Mouse (Mus musculus) intestine, embryonic 15.5 days (tissue): ENCODE data around the gene Izumo1r. TPM values are rescaled to one million over a fixed set of nuclear protein-coding genes. Genes with fewer than 3 reads are reported as not detected.

Experiments
- ATAC-seq: fragments of 200-750 bp; cut with Nextera tagmentation; 2 replicates; pipeline ENCODE4 v1.8.0; 2017; ENCODE audit warnings: moderate TSS enrichment, moderate library complexity
- H3K27ac ChIP-seq: fragments of 300-500 bp; sonication (generic); 2 replicates; pipeline ENCODE4 v1.5.1; 2015; ENCODE audit warnings: mild to moderate bottlenecking, inconsistent platforms
- H3K27me3 ChIP-seq: fragments of 300-500 bp; sonication (generic); replicated peaks from 2 replicates; pipeline ENCODE4 v1.6.1; 2015; ENCODE audit warnings: inconsistent platforms
- H3K36me3 ChIP-seq: fragments of 300-500 bp; sonication (generic); 2 replicates; pipeline ENCODE4 v1.6.1; 2015; ENCODE audit warnings: inconsistent platforms
- H3K4me1 ChIP-seq: fragments of 300-500 bp; sonication (generic); replicated peaks from 2 replicates; pipeline ENCODE4 v1.6.1; 2015; ENCODE audit warnings: inconsistent platforms
- H3K4me2 ChIP-seq: fragments of 300-500 bp; sonication (generic); replicated peaks from 2 replicates; pipeline ENCODE4 v1.6.1; 2015; ENCODE audit warnings: mild to moderate bottlenecking, inconsistent platforms
- H3K4me3 ChIP-seq: fragments of 300-500 bp; sonication (generic); replicated peaks from 2 replicates; pipeline ENCODE4 v1.5.1; 2015; ENCODE audit warnings: inconsistent platforms
- H3K9ac ChIP-seq: fragments of 300-500 bp; sonication (generic); 2 replicates; pipeline ENCODE4 v1.6.1; 2015; ENCODE audit warnings: inconsistent platforms
- H3K9me3 ChIP-seq: fragments of 300-500 bp; sonication (generic); 2 replicates; pipeline ENCODE4 v1.6.1; 2016; ENCODE audit warnings: inconsistent platforms
- WGBS: fragments of 180-500 bp; shearing (Covaris S2); methylation state at CpG from one replicate; pipeline ENCODE4 v1.1.7; 2015; 5-methylcytosine and 5-hydroxymethylcytosine counted together
- polyA plus RNA-seq: library from polyadenylated mRNA; unstranded; fragments of >200 nt; fragmentation: Nextera tagmentation; extraction: Ambion mirVana; gene quantifications from 2 replicates; pipeline ENCODE4 v1.2.1, GENCODE M21; 2015

Izumo1r gene
- polyA plus RNA-seq, 1 experiment from 2014 or later: not detected

DNA sequence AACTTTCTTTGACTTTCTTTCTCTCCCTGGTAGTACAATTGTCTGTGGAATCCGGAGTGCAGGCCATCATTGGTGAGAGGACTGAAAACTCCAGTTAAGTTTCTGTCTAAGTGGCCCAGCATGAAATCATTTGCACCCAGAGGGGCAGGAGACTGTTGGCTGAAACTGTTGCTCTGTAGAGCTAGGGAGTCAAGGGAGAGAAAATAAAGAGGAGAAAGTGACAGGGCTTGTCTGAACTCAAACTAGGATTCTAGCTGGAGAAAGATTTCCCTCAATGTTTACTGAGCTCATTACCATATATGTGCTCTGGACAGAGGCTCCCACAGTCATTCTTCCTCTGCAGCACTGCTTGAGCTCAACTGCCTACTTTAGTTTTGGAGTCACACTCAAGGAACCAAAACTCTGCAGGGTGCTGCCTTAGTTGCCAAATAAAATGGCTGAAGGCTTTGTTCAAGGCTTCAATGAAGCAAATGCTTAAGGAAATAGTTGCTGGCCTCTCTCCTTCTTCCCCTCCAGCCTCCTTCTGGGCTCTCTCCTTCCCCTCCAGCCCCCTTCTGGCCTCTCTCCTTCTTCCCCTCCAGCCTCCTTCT is 18.3 kb upstream of the Izumo1r start:
- H3K4me2 ChIP-seq: no peak overlapping the region
- no peak for ATAC-seq
- no peak overlapping the region for H3K9ac ChIP-seq
- no peaks in the 10 kb centered on the region for H3K36me3 ChIP-seq
- WGBS: 46% methylated on average over 1 of the region's 1 CpGs
- peaks cover 8% of the 10 kb centered on the region; the same call in 1 of the 2 replicates for H3K4me1 ChIP-seq
- no peaks in the 10 kb centered on the region for H3K9me3 ChIP-seq
- H3K27me3 ChIP-seq: no peaks in the 10 kb centered on the region
- H3K27ac ChIP-seq: no peak overlapping the region
- H3K4me3 ChIP-seq: no peak overlapping the region

DNA sequence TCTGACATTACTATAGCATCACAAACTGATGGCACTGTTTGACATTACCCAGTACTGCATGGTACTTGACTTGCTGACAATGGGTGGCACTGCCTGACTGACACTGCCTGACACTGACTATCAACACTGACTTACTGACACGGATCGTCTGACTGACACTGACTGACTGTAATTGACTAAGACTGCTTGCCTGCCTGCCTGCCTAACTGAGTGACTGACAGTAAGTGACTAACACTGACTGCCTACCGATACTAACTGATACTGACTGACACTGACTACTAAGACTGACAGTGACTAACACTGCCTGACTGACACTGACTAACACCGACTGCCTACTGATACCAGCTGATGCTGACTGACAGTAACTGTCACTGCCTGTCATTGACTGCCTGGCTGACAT is 17.5 kb upstream of the Izumo1r start:
- WGBS: 74% methylated on average over 4 of the region's 4 CpGs

DNA sequence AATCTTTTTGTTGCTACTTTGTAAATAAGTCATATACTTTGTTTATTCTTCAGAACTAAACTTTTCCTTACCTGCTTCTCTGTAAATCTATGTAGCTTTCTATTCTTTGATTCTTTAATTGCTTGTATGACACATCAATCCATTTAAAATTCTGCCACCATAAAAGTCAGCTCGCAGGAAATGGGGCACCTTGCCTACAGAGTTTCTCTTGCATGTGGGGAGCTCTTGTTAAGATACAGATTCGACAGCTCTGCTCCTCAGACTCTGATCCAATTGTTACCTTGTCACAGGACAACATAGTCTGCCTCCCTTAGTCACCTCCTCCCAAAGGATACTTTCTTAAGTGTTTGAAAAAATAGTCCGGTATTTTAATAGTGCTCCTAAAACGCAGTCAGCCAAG is 16.9 kb upstream of the Izumo1r start:
- H3K9me3 ChIP-seq: no peaks in the 10 kb centered on the region
- WGBS: 74% methylated on average over 4 of the region's 4 CpGs
- H3K27me3 ChIP-seq: no peaks in the 10 kb centered on the region
- H3K27ac ChIP-seq: no peak overlapping the region
- no peak for ATAC-seq
- no peak overlapping the region for H3K4me3 ChIP-seq
- no peaks in the 10 kb centered on the region for H3K36me3 ChIP-seq
- H3K9ac ChIP-seq: no peak overlapping the region
- H3K4me1 ChIP-seq: peaks cover 8% of the 10 kb centered on the region; the same call in 1 of the 2 replicates
- no peak overlapping the region for H3K4me2 ChIP-seq

More for the DNA sequence above, 17.5 kb upstream of the Izumo1r start:
- no peak overlapping the region for H3K4me3 ChIP-seq
- no peaks in the 10 kb centered on the region for H3K27me3 ChIP-seq
- peaks cover 8% of the 10 kb centered on the region; the same call in 1 of the 2 replicates for H3K4me1 ChIP-seq
- no peak for ATAC-seq
- H3K27ac ChIP-seq: no peak overlapping the region
- H3K9ac ChIP-seq: no peak overlapping the region
- no peaks in the 10 kb centered on the region for H3K9me3 ChIP-seq
- no peak overlapping the region for H3K4me2 ChIP-seq
- H3K36me3 ChIP-seq: no peaks in the 10 kb centered on the region

DNA sequence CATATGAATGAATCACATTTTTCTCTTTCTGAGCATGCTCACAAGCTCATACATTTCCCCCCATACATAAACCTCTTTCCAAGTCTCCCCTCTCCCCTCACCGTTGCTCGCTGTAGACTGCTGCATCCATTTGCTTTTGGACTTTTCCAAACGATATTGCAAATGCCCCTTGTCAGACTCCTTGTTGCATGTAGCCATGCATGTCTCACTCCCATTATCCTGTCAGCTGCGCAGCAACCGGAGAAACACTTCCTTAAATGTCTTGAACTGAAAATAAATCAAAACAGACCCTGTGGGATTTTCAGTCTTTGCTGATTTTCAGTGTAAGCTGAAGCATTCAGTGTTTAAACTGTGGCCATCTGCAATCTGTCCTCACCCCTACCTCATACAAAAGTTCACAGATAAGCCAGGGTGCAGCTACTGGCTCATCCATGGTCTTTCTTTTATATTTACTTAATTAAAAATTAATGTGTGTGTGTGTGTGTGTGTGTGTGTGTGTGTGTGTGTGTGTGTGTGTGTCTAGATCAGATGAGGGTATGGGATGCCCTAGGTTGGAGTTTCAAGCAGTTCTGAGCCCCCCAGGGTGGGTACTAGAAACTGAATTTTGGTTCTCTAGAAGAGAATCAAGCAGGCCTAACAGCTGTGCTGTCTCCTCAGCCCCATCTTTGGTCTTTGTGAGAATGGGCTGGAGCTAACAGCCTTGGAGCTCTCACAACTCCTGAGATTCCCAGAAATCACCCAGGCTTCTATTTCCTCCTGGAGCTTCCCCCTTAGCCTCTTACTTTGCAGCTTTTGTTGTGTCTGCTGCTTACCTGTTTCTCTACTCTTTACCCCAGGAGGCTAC is 15.3 kb upstream of the Izumo1r start:
- ATAC-seq: 0 out of 2 replicates have a peak, but pooled peaks have one; percentile 20
- no peak overlapping the region for H3K4me3 ChIP-seq
- no peaks in the 10 kb centered on the region for H3K9me3 ChIP-seq
- H3K36me3 ChIP-seq: no peaks in the 10 kb centered on the region
- 35% methylated on average over 5 of the region's 5 CpGs for WGBS
- peaks cover 8% of the 10 kb centered on the region; the same call in 1 of the 2 replicates for H3K4me1 ChIP-seq
- no peak overlapping the region; the same call in none of the 2 replicates for H3K27ac ChIP-seq
- no peaks in the 10 kb centered on the region for H3K27me3 ChIP-seq
- H3K9ac ChIP-seq: no peak overlapping the region
- H3K4me2 ChIP-seq: no peak overlapping the region

DNA sequence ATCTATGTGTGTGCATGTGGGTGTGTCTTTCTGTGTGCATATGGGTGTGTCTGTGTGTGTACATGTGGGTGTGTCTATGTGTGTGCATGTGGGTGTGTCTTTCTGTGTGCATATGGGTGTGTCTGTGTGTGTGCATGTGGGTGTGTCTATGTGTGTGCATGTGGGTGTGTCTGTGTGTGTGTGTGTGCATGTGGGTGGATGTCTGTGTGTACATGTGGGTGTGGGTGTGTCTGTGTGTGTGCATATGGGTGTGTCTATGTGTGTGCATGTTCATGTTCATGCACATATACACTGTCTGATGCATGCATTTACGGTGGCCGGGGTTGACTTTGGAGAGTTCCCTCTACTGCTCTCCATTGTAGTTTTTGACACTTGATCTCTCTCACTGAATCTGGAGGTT is 13.9 kb upstream of the Izumo1r start:
- H3K4me3 ChIP-seq: no peak overlapping the region
- peaks cover 8% of the 10 kb centered on the region; the same call in 1 of the 2 replicates for H3K4me1 ChIP-seq
- no peaks in the 10 kb centered on the region for H3K9me3 ChIP-seq
- 90% methylated on average over 2 of the region's 2 CpGs for WGBS
- no peaks in the 10 kb centered on the region for H3K27me3 ChIP-seq
- no peak overlapping the region for H3K27ac ChIP-seq
- no peak overlapping the region for H3K9ac ChIP-seq
- no peak overlapping the region for H3K4me2 ChIP-seq
- no peak for ATAC-seq
- no peaks in the 10 kb centered on the region for H3K36me3 ChIP-seq

DNA sequence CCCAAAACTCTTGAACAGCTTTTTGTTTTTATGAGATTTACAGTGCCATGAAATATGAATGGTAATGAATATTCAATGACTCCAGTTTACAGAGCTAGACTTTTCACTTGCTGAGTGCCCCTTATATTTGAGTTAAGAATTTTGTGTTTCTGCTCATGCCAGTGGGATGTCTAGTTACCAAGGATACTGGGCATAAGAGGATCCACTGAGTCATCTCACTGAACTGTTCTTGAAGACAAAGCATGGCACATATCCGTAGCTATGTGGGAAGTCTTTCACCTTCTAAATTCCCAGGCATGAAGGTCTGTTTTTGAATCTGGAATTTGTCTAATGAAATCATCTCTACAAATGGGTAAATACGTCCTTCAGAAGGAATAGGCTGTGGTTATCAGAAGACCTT is 8.3 kb upstream of the Izumo1r start:
- H3K36me3 ChIP-seq: no peaks in the 10 kb centered on the region
- 65% methylated on average over 2 of the region's 2 CpGs for WGBS
- no peak overlapping the region for H3K27ac ChIP-seq
- no peaks in the 10 kb centered on the region for H3K4me1 ChIP-seq
- no peaks in the 10 kb centered on the region for H3K27me3 ChIP-seq
- no peak for ATAC-seq
- no peak overlapping the region for H3K4me3 ChIP-seq
- H3K4me2 ChIP-seq: no peak overlapping the region
- no peak overlapping the region for H3K9ac ChIP-seq
- no peaks in the 10 kb centered on the region for H3K9me3 ChIP-seq

DNA sequence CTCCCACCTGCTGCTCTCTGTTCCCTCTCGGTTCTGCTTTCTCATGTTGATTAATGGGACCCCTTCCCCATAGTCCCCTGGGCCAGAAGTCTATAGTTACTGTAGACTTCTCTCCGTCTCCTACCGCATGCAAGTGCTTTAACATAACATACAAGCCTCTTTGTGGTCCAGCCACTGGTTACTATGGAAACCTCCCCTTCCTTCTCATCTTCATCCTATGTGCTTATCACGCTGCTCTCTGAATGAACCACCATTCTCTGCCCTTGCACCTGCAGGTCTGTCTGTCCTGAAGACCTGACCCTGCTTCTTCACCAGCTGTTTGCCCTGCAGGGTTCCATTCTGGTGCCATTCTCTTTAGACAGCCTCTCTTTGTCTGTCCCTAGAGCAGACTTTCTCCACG is 6.2 kb upstream of the Izumo1r start:
- Histone ChIP-seq H3K4me1 (0 out of 2 replicates have a peak, but pooled peaks cover 4% of the 10 kb centered on the region), H3K36me3 (no peaks in the 10 kb centered on the region), H3K4me2 (no peak overlapping the region), H3K9ac (no peak overlapping the region), H3K27me3 (no peaks in the 10 kb centered on the region), H3K27ac (no peak overlapping the region), H3K9me3 (no peaks in the 10 kb centered on the region), H3K4me3 (no peak overlapping the region)
- no peak for ATAC-seq
- 56% methylated on average over 5 of the region's 5 CpGs for WGBS

DNA sequence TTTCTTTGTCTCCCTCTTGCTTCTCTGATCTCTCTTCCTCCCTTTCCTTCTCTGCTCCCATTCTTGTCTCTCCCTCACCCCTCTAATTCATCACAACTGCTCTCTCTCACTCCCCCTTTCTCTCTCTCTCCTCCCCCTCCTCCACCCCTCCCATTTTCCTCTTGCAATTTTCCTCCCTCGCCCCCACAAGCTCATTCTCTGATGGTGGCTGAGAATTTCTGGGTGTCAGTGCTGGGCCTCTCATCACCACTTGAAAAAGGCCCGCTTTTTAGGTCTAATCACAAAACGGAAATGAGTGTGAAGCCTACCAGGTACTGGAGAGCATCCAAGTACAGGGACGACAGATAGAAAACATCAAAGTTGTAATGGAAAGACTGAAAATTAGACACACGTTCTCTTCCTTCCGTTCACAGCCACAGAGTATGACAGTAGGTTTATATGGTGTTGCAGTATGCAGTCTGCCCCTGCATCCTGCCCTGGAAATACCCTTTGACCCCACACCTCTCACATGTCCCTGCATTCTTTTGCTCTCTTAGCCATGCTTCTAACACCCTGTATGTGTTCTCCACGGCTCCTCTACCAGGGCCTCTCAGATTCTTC is 4.2 kb upstream of the Izumo1r start:
- H3K4me3 ChIP-seq: no peak overlapping the region
- no peak overlapping the region for H3K27ac ChIP-seq
- 0 out of 2 replicates have a peak, but pooled peaks cover 4% of the 10 kb centered on the region for H3K4me1 ChIP-seq
- H3K4me2 ChIP-seq: no peak overlapping the region
- H3K9me3 ChIP-seq: no peaks in the 10 kb centered on the region
- WGBS: 48% methylated on average over 7 of the region's 7 CpGs
- no peak for ATAC-seq
- H3K36me3 ChIP-seq: no peaks in the 10 kb centered on the region
- H3K9ac ChIP-seq: no peak overlapping the region
- no peaks in the 10 kb centered on the region for H3K27me3 ChIP-seq

DNA sequence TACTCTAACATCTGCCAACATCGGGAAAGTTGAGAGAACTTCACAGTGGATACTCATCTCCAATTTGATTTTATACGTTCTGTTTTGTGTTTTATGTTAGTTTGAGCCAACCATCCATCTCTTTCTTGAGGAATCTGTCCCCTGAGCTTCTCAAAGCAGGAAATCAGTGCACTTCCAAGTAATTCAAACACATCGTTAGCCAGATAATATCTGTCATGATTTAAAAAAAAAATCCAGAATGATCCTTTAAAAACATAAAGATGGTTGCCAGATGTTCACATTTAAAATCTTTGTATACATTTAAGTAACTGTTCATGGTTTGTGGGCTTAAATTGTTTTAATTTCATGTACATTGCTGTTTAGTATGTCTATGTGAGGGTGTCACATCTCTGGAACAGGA is 2.2 kb upstream of the Izumo1r start:
- H3K9ac ChIP-seq: no peak overlapping the region
- no peaks in the 10 kb centered on the region for H3K27me3 ChIP-seq
- no peak for ATAC-seq
- WGBS: 37% methylated on average over 3 of the region's 3 CpGs
- no peak overlapping the region for H3K4me3 ChIP-seq
- no peak overlapping the region for H3K4me2 ChIP-seq
- H3K9me3 ChIP-seq: no peaks in the 10 kb centered on the region
- H3K27ac ChIP-seq: no peak overlapping the region
- peaks cover 7% of the 10 kb centered on the region for H3K4me1 ChIP-seq
- no peaks in the 10 kb centered on the region for H3K36me3 ChIP-seq

DNA sequence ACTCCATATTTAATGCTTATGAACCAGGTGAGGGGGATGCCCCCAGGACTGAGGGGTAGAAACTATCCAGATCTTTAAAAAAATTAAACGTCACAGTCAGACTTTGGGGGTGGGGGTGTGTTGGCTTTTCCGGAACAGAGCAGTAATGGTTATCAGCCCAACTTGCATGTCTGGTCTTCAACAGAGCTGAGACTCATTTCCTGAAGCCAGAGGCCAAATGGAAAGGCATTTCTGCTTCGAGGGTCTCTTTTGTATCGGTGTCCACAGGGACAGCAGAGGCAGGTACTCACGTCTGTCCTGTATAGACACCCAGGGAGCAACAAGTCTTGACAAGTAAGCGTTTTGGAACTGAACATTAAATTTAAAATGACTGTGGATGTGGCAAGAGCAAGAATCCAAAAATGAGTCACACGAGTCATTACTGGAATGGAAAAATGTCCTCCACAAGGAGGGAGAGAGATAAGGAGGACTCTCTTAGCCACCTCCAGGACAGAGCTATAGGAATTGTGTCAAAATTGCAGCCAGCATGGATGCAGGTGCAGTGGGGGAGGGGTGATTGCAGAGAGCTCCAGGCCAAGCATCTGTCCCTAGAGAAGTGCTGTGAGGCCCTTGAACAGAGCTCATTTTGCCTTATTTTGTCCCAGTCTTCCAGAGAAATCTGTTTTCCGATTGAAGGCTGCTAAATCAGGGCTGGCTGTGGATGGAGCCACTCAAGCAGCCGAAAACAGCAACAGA is 1.2 kb upstream of the Izumo1r start:
- ATAC-seq: no peak
- H3K4me3 ChIP-seq: no peak overlapping the region
- no peak overlapping the region for H3K4me2 ChIP-seq
- H3K9me3 ChIP-seq: no peaks in the 10 kb centered on the region
- H3K36me3 ChIP-seq: no peaks in the 10 kb centered on the region
- no peak overlapping the region for H3K27ac ChIP-seq
- 53% methylated on average over 9 of the region's 9 CpGs for WGBS
- H3K9ac ChIP-seq: no peak overlapping the region
- peaks cover 7% of the 10 kb centered on the region for H3K4me1 ChIP-seq
- no peaks in the 10 kb centered on the region for H3K27me3 ChIP-seq

DNA sequence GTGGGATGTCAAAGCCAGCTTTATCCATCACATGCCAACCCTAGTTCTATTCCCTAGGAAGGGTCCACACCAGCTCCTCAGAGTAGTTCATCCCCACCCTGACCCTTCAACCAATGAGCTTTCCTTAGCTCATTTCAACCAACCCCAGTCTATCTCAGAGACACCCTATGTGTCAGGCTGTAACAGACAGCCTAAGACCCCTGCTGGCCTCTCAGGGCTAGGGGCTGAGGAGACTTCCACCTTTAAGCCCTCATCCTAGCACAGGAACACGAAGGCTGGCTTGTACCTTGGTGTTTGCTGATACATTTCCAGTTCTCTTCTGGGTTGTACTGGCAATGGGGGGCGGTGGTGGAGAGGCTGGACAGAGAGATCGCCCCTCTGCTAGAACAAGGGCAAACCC is 743 bp downstream of the Izumo1r start:
- H3K27me3 ChIP-seq: no peaks in the 10 kb centered on the region
- no peak overlapping the region for H3K27ac ChIP-seq
- H3K9me3 ChIP-seq: no peaks in the 10 kb centered on the region
- H3K9ac ChIP-seq: no peak overlapping the region
- no peak overlapping the region for H3K4me2 ChIP-seq
- no peaks in the 10 kb centered on the region for H3K36me3 ChIP-seq
- no peak overlapping the region for H3K4me3 ChIP-seq
- 92% methylated on average over 3 of the region's 3 CpGs for WGBS
- no peak for ATAC-seq
- peaks cover 7% of the 10 kb centered on the region for H3K4me1 ChIP-seq

DNA sequence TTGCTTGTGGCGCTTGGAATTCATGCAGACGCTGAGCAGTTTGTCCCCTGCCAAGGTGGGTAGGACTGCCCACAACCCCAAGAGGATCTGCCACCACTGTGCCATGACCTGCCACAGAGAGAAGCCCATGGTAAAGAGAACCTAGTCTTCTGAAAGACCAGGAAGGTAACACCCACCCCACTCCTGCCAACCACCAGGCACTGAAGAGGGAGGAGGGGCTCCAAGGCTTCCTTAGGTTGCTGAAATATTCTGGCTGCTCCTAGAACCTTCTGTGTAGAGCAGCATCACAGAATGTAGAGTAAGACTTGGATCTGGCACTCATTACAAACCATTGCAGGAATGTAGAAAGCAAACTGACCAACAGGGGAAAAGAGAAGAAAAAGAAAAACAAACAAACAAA is 1.3 kb downstream of the Izumo1r start:
- WGBS: 92% methylated on average over 2 of the region's 2 CpGs

More for the DNA sequence above, 1.3 kb downstream of the Izumo1r start:
- Histone ChIP-seq H3K36me3 (no peaks in the 10 kb centered on the region), H3K27ac (no peak overlapping the region), H3K9ac (no peak overlapping the region), H3K4me2 (no peak overlapping the region), H3K4me1 (peaks cover 7% of the 10 kb centered on the region), H3K4me3 (no peak overlapping the region), H3K9me3 (no peaks in the 10 kb centered on the region), H3K27me3 (no peaks in the 10 kb centered on the region)
- 0 out of 2 replicates have a peak, but pooled peaks have one; percentile 10 for ATAC-seq
